Mouse (Mus musculus) limb, embryonic 15.5 days (tissue): ENCODE measurements around the gene Spns3. TPM values are rescaled to one million over a fixed set of nuclear protein-coding genes. Genes with fewer than 3 reads are reported as not detected.

Experiments
- ATAC-seq: fragments of 200-750 bp; cut with Nextera tagmentation; 2 replicates; pipeline ENCODE4 v1.8.0; 2017; ENCODE audit warnings: low read depth, moderate TSS enrichment; ENCODE audit not compliant: insufficient number of reproducible peaks, low FRiP score, low TSS enrichment
- H3K27ac ChIP-seq: fragments of 300-500 bp; sonication (generic); 2 replicates; pipeline ENCODE4 v1.5.1; 2015; ENCODE audit warnings: moderate library complexity, mild to moderate bottlenecking, inconsistent platforms
- H3K27me3 ChIP-seq: fragments of 300-500 bp; sonication (generic); 2 replicates; pipeline ENCODE4 v1.6.1; 2015; ENCODE audit warnings: inconsistent platforms
- H3K36me3 ChIP-seq: fragments of 300-500 bp; sonication (generic); 2 replicates; pipeline ENCODE4 v1.6.1; 2015; ENCODE audit warnings: inconsistent platforms
- H3K4me1 ChIP-seq: fragments of 300-500 bp; sonication (generic); 2 replicates; pipeline ENCODE4 v1.6.1; 2015; ENCODE audit warnings: inconsistent platforms
- H3K4me2 ChIP-seq: fragments of 300-500 bp; sonication (generic); 2 replicates; pipeline ENCODE4 v1.6.1; 2015; ENCODE audit warnings: mild to moderate bottlenecking, inconsistent platforms
- H3K4me3 ChIP-seq: fragments of 300-500 bp; sonication (generic); 2 replicates; pipeline ENCODE4 v1.5.1; 2015; ENCODE audit warnings: mild to moderate bottlenecking, inconsistent platforms
- H3K9ac ChIP-seq: fragments of 300-500 bp; sonication (generic); 2 replicates; pipeline ENCODE4 v1.6.1; 2015; ENCODE audit warnings: inconsistent platforms
- H3K9me3 ChIP-seq: fragments of 300-500 bp; sonication (generic); 2 replicates; pipeline ENCODE4 v1.6.1; 2016; ENCODE audit warnings: inconsistent platforms
- WGBS: fragments of 180-500 bp; shearing (Covaris S2); methylation state at CpG from one replicate; pipeline ENCODE4 v1.1.7; 2015; 5-methylcytosine and 5-hydroxymethylcytosine counted together
- polyA plus RNA-seq: library from polyadenylated mRNA; unstranded; fragments of >200 nt; fragmentation: Nextera tagmentation; extraction: Ambion mirVana; gene quantifications from 2 replicates; pipeline ENCODE4 v1.2.1, GENCODE M21; 2015

Gene Spns3
- polyA plus RNA-seq, 1 experiment from 2014 or later = 0.97 TPM

GRCm38 (mm10) chr11:72461500-72461981, 88.8 kb downstream of the Spns3 start:
- Histone ChIP-seq H3K9me3 (no peaks in the 10 kb centered on the region), H3K4me2 (no peak overlapping the region), H3K4me1 (peaks cover 4% of the 10 kb centered on the region; the same call in 1 of the 2 replicates), H3K9ac (no peak overlapping the region), H3K4me3 (no peak overlapping the region), H3K27me3 (no peaks in the 10 kb centered on the region), H3K36me3 (no peaks in the 10 kb centered on the region), H3K27ac (no peak overlapping the region)
- WGBS = 55% methylated on average over 5 of the region's 5 CpGs
- ATAC-seq = no peak

GRCm38 (mm10) chr11:72458502-72458901, 91.8 kb downstream of the Spns3 start:
- ATAC-seq = no peak
- H3K4me2 ChIP-seq = no peak overlapping the region
- 80% methylated on average over 3 of the region's 3 CpGs for WGBS

GRCm38 (mm10) chr11:72457995-72458496, 92.3 kb downstream of the Spns3 start:
- WGBS = 66% methylated on average over 12 of the region's 12 CpGs
- H3K4me3 ChIP-seq = no peak overlapping the region
- no peak overlapping the region for H3K9ac ChIP-seq
- 0 out of 2 replicates have a peak overlapping the region, but pooled peaks have one; percentile 13 for H3K27ac ChIP-seq
- H3K4me2 ChIP-seq = no peak overlapping the region
- no peaks in the 10 kb centered on the region for H3K9me3 ChIP-seq
- no peaks in the 10 kb centered on the region for H3K27me3 ChIP-seq
- no peaks in the 10 kb centered on the region for H3K36me3 ChIP-seq
- H3K4me1 ChIP-seq = no peaks in the 10 kb centered on the region; the same call in 1 of the 2 replicates
- peak; percentile 45; the same call in 1 of the 2 replicates for ATAC-seq

More at GRCm38 (mm10) chr11:72458502-72458901, 91.8 kb downstream of the Spns3 start:
- Histone ChIP-seq H3K9ac (no peak overlapping the region), H3K9me3 (no peaks in the 10 kb centered on the region), H3K36me3 (no peaks in the 10 kb centered on the region), H3K27ac (0 out of 2 replicates have a peak overlapping the region, but pooled peaks have one; percentile 13), H3K4me3 (no peak overlapping the region), H3K27me3 (no peaks in the 10 kb centered on the region), H3K4me1 (no peaks in the 10 kb centered on the region; the same call in 1 of the 2 replicates)

GRCm38 (mm10) chr11:72455694-72456093, 94.6 kb downstream of the Spns3 start:
- Histone ChIP-seq H3K4me1 (no peaks in the 10 kb centered on the region; the same call in 1 of the 2 replicates), H3K36me3 (peaks cover 20% of the 10 kb centered on the region), H3K4me3 (no peak overlapping the region), H3K9ac (no peak overlapping the region), H3K27ac (no peak overlapping the region), H3K9me3 (no peaks in the 10 kb centered on the region), H3K27me3 (no peaks in the 10 kb centered on the region), H3K4me2 (no peak overlapping the region)
- 74% methylated on average over 5 of the region's 5 CpGs for WGBS
- ATAC-seq = no peak

- 54% methylated on average over 15 of the region's 15 CpGs for WGBS
These were observed 97.0 kb downstream of the Spns3 start for GRCm38 (mm10) chr11:72453105-72453953.

GRCm38 (mm10) chr11:72452140-72452665, 98.1 kb downstream of the Spns3 start:
- ATAC-seq = no peak
- 85% methylated on average over 3 of the region's 3 CpGs for WGBS
- Histone ChIP-seq H3K4me1 (no peaks in the 10 kb centered on the region; the same call in 1 of the 2 replicates), H3K27ac (no peak overlapping the region), H3K9ac (no peak overlapping the region), H3K4me2 (no peak overlapping the region), H3K9me3 (no peaks in the 10 kb centered on the region), H3K27me3 (no peaks in the 10 kb centered on the region), H3K36me3 (peaks cover 55% of the 10 kb centered on the region), H3K4me3 (no peak overlapping the region)

More at GRCm38 (mm10) chr11:72453105-72453953, 97.0 kb downstream of the Spns3 start:
- ATAC-seq = no peak
- Histone ChIP-seq H3K9ac (no peak overlapping the region), H3K4me2 (no peak overlapping the region), H3K27ac (no peak overlapping the region), H3K4me1 (no peaks in the 10 kb centered on the region; the same call in 1 of the 2 replicates), H3K4me3 (no peak overlapping the region), H3K27me3 (no peaks in the 10 kb centered on the region), H3K9me3 (no peaks in the 10 kb centered on the region), H3K36me3 (peaks cover 44% of the 10 kb centered on the region)

GRCm38 (mm10) chr11:72447475-72447874, 102.8 kb downstream of the Spns3 start:
- H3K27me3 ChIP-seq = no peaks in the 10 kb centered on the region
- H3K36me3 ChIP-seq = peaks cover 100% of the 10 kb centered on the region
- H3K9ac ChIP-seq = no peak overlapping the region
- no peak overlapping the region for H3K4me2 ChIP-seq
- H3K27ac ChIP-seq = no peak overlapping the region
- peaks cover 1% of the 10 kb centered on the region for H3K4me1 ChIP-seq
- 82% methylated on average over 8 of the region's 8 CpGs for WGBS
- no peak overlapping the region for H3K4me3 ChIP-seq
- ATAC-seq = no peak
- no peaks in the 10 kb centered on the region for H3K9me3 ChIP-seq

- no peak for ATAC-seq
- Histone ChIP-seq H3K4me2 (no peak overlapping the region), H3K36me3 (peaks cover 91% of the 10 kb centered on the region), H3K4me3 (no peak overlapping the region), H3K27me3 (no peaks in the 10 kb centered on the region), H3K9ac (no peak overlapping the region), H3K4me1 (peaks cover 9% of the 10 kb centered on the region), H3K27ac (no peak overlapping the region), H3K9me3 (no peaks in the 10 kb centered on the region)
- WGBS = 88% methylated on average over 6 of the region's 6 CpGs
These were observed 103.8 kb downstream of the Spns3 start for GRCm38 (mm10) chr11:72446311-72447105.

Other genes with a start within 250 kb of the Spns3 start
- gene Xaf1, start 248.9 kb downstream of the Spns3 start, polyA plus RNA-seq = 3.2 and 3.5 TPM in 2 replicates
- gene Fbxo39, start 236.1 kb downstream of the Spns3 start, polyA plus RNA-seq = not detected in 2 replicates
- gene Tekt1, start 188.1 kb downstream of the Spns3 start, polyA plus RNA-seq = 1.5 and 1.6 TPM in 2 replicates
- gene Smtnl2, start 138.8 kb downstream of the Spns3 start, polyA plus RNA-seq = 85.0 and 97.2 TPM in 2 replicates
- 10.4 and 11.5 TPM in 2 replicates for gene Ggt6, start 115.0 kb downstream of the Spns3 start, polyA plus RNA-seq
- 127 and 128 TPM in 2 replicates for gene Mybbp1a, start 109.2 kb downstream of the Spns3 start, polyA plus RNA-seq
- 10.6 TPM in 2 replicates for gene Spns2, start 60.6 kb downstream of the Spns3 start, polyA plus RNA-seq
- 63.3 and 65.7 TPM in 2 replicates for gene Ube2g1, start 56.8 kb upstream of the Spns3 start, polyA plus RNA-seq
- 20.8 and 21.5 TPM in 2 replicates for gene Ankfy1, start 139.5 kb upstream of the Spns3 start, polyA plus RNA-seq
- gene Cyb5d2, start 245.6 kb upstream of the Spns3 start, polyA plus RNA-seq = 7.6 and 8.2 TPM in 2 replicates
- gene Zzef1, start 245.7 kb upstream of the Spns3 start, polyA plus RNA-seq = 8.6 and 9.2 TPM in 2 replicates